9 mouse cellular contexts compared by ENCODE assay signal in genomic region chr9:58213865-58214264, GRCm38 (mm10). TPM values are rescaled to one million over a fixed set of nuclear protein-coding genes. Genes with fewer than 3 reads are reported as not detected.
DNase-seq lines count a peak whose midpoint lies in the region; ATAC-seq lines count a peak whose summit lies in the region.
"Had no signal": no experiment of that assay in that cellular context is flagged by ENCODE, and none has a peak within 500 bp of the region (broad histone marks: within the 10 kb centered on the region; RNA-seq: fewer than 3 reads in every experiment).

No protein-coding gene starts in this region.

- no peak overlapping the region for H3K4me2 ChIP-seq in heart, embryonic 16.5 days (ENCODE audit: low read depth, low read length)
- H3K4me2 ChIP-seq in heart, embryonic 11.5 days = no peak overlapping the region
- H3K4me2 ChIP-seq in kidney, embryonic 15.5 days = peak overlapping the region; percentile 25
- H3K4me2 ChIP-seq in stomach, embryonic 15.5 days = no peak overlapping the region
- no peak overlapping the region for H3K4me2 ChIP-seq in forebrain, embryonic 12.5 days

- no peak overlapping the region for H3K9ac ChIP-seq in heart, embryonic 16.5 days (ENCODE audit: low read length)
- H3K9ac ChIP-seq in heart, embryonic 11.5 days (ENCODE audit: low read depth, low read length) = no peak overlapping the region
- H3K9ac ChIP-seq in kidney, embryonic 15.5 days = no peak overlapping the region
- no peak overlapping the region for H3K9ac ChIP-seq in stomach, embryonic 15.5 days
- H3K9ac ChIP-seq in forebrain, embryonic 12.5 days = no peak overlapping the region

- H3K36me3 ChIP-seq in heart, embryonic 16.5 days (ENCODE audit: control insufficient read depth, insufficient read depth) = no peaks in the 10 kb centered on the region
- no peaks in the 10 kb centered on the region for H3K36me3 ChIP-seq in heart, embryonic 11.5 days (ENCODE audit: control insufficient read depth, insufficient read depth, low read length)
- peaks cover 3% of the 10 kb centered on the region; the same call in 1 of the 2 replicates for H3K36me3 ChIP-seq in kidney, embryonic 15.5 days
- H3K36me3 ChIP-seq in stomach, embryonic 15.5 days = no peaks in the 10 kb centered on the region
- H3K36me3 ChIP-seq in forebrain, embryonic 12.5 days (replicated peaks) = no peaks in the 10 kb centered on the region

- H3K9me3 ChIP-seq in heart, embryonic 16.5 days (replicated peaks; ENCODE audit: control insufficient read depth, low read length) = no peaks in the 10 kb centered on the region
- H3K9me3 ChIP-seq in heart, embryonic 11.5 days (replicated peaks; ENCODE audit: control insufficient read depth, low read length) = no peaks in the 10 kb centered on the region
- H3K9me3 ChIP-seq in kidney, embryonic 15.5 days (replicated peaks) = no peaks in the 10 kb centered on the region
- no peaks in the 10 kb centered on the region for H3K9me3 ChIP-seq in stomach, embryonic 15.5 days
- H3K9me3 ChIP-seq in forebrain, embryonic 12.5 days = no peaks in the 10 kb centered on the region

- DNase-seq in thymus, postnatal 14 days = peak; percentile 26
- no peak for DNase-seq in thymus, postnatal 36 days
- no peak for DNase-seq in right cerebral cortex, postnatal 10 days (ENCODE audit: low spot score in 2 of 2)
- DNase-seq: heart, postnatal 14 days had no signal

- H3K27ac ChIP-seq in heart, embryonic 16.5 days (ENCODE audit: low read length) = peak overlapping the region; percentile 6; the same call in 1 of the 2 replicates
- H3K27ac ChIP-seq in heart, embryonic 11.5 days (ENCODE audit: low read depth, low read length) = no peak overlapping the region
- peak overlapping the region; percentile 87 for H3K27ac ChIP-seq in kidney, embryonic 15.5 days
- H3K27ac ChIP-seq in stomach, embryonic 15.5 days = no peak overlapping the region
- no peak overlapping the region for H3K27ac ChIP-seq in forebrain, embryonic 12.5 days

- peaks cover 13% of the 10 kb centered on the region for H3K4me1 ChIP-seq in heart, embryonic 16.5 days (ENCODE audit: control insufficient read depth, insufficient read depth, low read length)
- peaks cover 28% of the 10 kb centered on the region for H3K4me1 ChIP-seq in heart, embryonic 11.5 days (ENCODE audit: control insufficient read depth, insufficient read depth, low read length)
- peaks cover 40% of the 10 kb centered on the region for H3K4me1 ChIP-seq in kidney, embryonic 15.5 days
- peaks cover 4% of the 10 kb centered on the region for H3K4me1 ChIP-seq in stomach, embryonic 15.5 days
- H3K4me1 ChIP-seq in forebrain, embryonic 12.5 days = peaks cover 24% of the 10 kb centered on the region

- H3K4me3 ChIP-seq in heart, embryonic 16.5 days (ENCODE audit: low read length) = no peak overlapping the region
- H3K4me3 ChIP-seq in heart, embryonic 11.5 days (ENCODE audit: low read depth, low read length) = no peak overlapping the region
- no peak overlapping the region for H3K4me3 ChIP-seq in kidney, embryonic 15.5 days (replicated peaks)
- no peak overlapping the region for H3K4me3 ChIP-seq in stomach, embryonic 15.5 days (replicated peaks)
- H3K4me3 ChIP-seq in forebrain, embryonic 12.5 days (replicated peaks) = no peak overlapping the region

- 14% methylated on average over 5 of the region's 5 CpGs for WGBS in heart, embryonic 16.5 days
- 18% methylated on average over 5 of the region's 5 CpGs for WGBS in heart, embryonic 11.5 days (ENCODE audit: insufficient replicate concordance)
- WGBS in kidney, embryonic 15.5 days = 10% methylated on average over 5 of the region's 5 CpGs
- 9% methylated on average over 5 of the region's 5 CpGs for WGBS in stomach, embryonic 15.5 days
- 36% methylated on average over 5 of the region's 5 CpGs for WGBS in forebrain, embryonic 12.5 days

- ATAC-seq in heart, embryonic 16.5 days (replicated peaks; ENCODE audit: extremely low read depth, insufficient read depth, low FRiP score) = peak; percentile 47; the same call in 1 of the 2 replicates
- ATAC-seq in heart, embryonic 11.5 days (replicated peaks; ENCODE audit: insufficient number of reproducible peaks, low FRiP score, low TSS enrichment) = no peak
- ATAC-seq in kidney, embryonic 15.5 days (replicated peaks; ENCODE audit: low FRiP score) = peak; percentile 73
- ATAC-seq in stomach, embryonic 15.5 days (ENCODE audit: insufficient read depth, low FRiP score, low read depth) = peak; percentile 88
- no peak for ATAC-seq in forebrain, embryonic 12.5 days (ENCODE audit: low FRiP score)

- no peaks in the 10 kb centered on the region for H3K27me3 ChIP-seq in heart, embryonic 16.5 days (ENCODE audit: control insufficient read depth, insufficient read depth, low read length)
- H3K27me3 ChIP-seq in heart, embryonic 11.5 days (ENCODE audit: control insufficient read depth, insufficient read depth, low read length) = no peaks in the 10 kb centered on the region
- no peaks in the 10 kb centered on the region for H3K27me3 ChIP-seq in kidney, embryonic 15.5 days
- H3K27me3 ChIP-seq in stomach, embryonic 15.5 days (replicated peaks) = no peaks in the 10 kb centered on the region
- H3K27me3 ChIP-seq in forebrain, embryonic 12.5 days = 0 out of 2 replicates have a peak, but pooled peaks cover 4% of the 10 kb centered on the region

RNA-seq across cellular contexts. Expression of gene Islr2, which starts 9.7 kb away (rescaled TPM):
- 0.07 and 0.22 TPM in 2 replicates for polyA plus RNA-seq in heart, embryonic 16.5 days (2015; fragmentation: Nextera tagmentation; extraction: Ambion mirVana)
- 0.19 and 0.27 TPM in 2 replicates for polyA plus RNA-seq in heart, embryonic 11.5 days (2014; fragmentation: Nextera tagmentation; extraction: Ambion mirVana)
- 0.39 and 0.51 TPM in 2 replicates for polyA plus RNA-seq in kidney, embryonic 15.5 days (2015; fragmentation: Nextera tagmentation; extraction: Ambion mirVana)
- polyA plus RNA-seq in stomach, embryonic 15.5 days (2015; fragmentation: Nextera tagmentation; extraction: Ambion mirVana) = 1.5 and 1.7 TPM in 2 replicates
- polyA plus RNA-seq in forebrain, embryonic 12.5 days (2016; fragmentation: Nextera tagmentation; extraction: Ambion mirVana) = 52.3 and 60.8 TPM in 2 replicates

RNA-seq across cellular contexts. Expression of gene Islr, which starts 9.8 kb away (rescaled TPM):
- 27.5 and 27.7 TPM in 2 replicates for polyA plus RNA-seq in heart, embryonic 16.5 days (2015; fragmentation: Nextera tagmentation; extraction: Ambion mirVana)
- polyA plus RNA-seq in heart, embryonic 11.5 days (2014; fragmentation: Nextera tagmentation; extraction: Ambion mirVana) = 5.5 and 6.2 TPM in 2 replicates
- 78.7 and 94.7 TPM in 2 replicates for polyA plus RNA-seq in kidney, embryonic 15.5 days (2015; fragmentation: Nextera tagmentation; extraction: Ambion mirVana)
- 105 and 114 TPM in 2 replicates for polyA plus RNA-seq in stomach, embryonic 15.5 days (2015; fragmentation: Nextera tagmentation; extraction: Ambion mirVana)
- polyA plus RNA-seq in forebrain, embryonic 12.5 days (2016; fragmentation: Nextera tagmentation; extraction: Ambion mirVana) = 16.4 and 17.9 TPM in 2 replicates

RNA-seq across cellular contexts. Expression of gene Pml, which starts 35.7 kb away (rescaled TPM):
- 11.7 and 13.8 TPM in 2 replicates for polyA plus RNA-seq in heart, embryonic 16.5 days (2015; fragmentation: Nextera tagmentation; extraction: Ambion mirVana)
- 13.5 and 15.5 TPM in 2 replicates for polyA plus RNA-seq in heart, embryonic 11.5 days (2014; fragmentation: Nextera tagmentation; extraction: Ambion mirVana)
- polyA plus RNA-seq in kidney, embryonic 15.5 days (2015; fragmentation: Nextera tagmentation; extraction: Ambion mirVana) = 21.0 and 24.7 TPM in 2 replicates
- polyA plus RNA-seq in stomach, embryonic 15.5 days (2015; fragmentation: Nextera tagmentation; extraction: Ambion mirVana) = 15.5 and 19.6 TPM in 2 replicates
- 11.1 TPM in 2 replicates for polyA plus RNA-seq in forebrain, embryonic 12.5 days (2016; fragmentation: Nextera tagmentation; extraction: Ambion mirVana)

RNA-seq across cellular contexts. Expression of gene Stoml1, which starts 39.1 kb away (rescaled TPM):
- 28.2 and 28.3 TPM in 2 replicates for polyA plus RNA-seq in heart, embryonic 16.5 days (2015; fragmentation: Nextera tagmentation; extraction: Ambion mirVana)
- 19.4 and 22.2 TPM in 2 replicates for polyA plus RNA-seq in heart, embryonic 11.5 days (2014; fragmentation: Nextera tagmentation; extraction: Ambion mirVana)
- polyA plus RNA-seq in kidney, embryonic 15.5 days (2015; fragmentation: Nextera tagmentation; extraction: Ambion mirVana) = 29.9 and 33.6 TPM in 2 replicates
- polyA plus RNA-seq in stomach, embryonic 15.5 days (2015; fragmentation: Nextera tagmentation; extraction: Ambion mirVana) = 24.1 and 30.0 TPM in 2 replicates
- 52.2 and 53.3 TPM in 2 replicates for polyA plus RNA-seq in forebrain, embryonic 12.5 days (2016; fragmentation: Nextera tagmentation; extraction: Ambion mirVana)

Comparison
In these comparisons a context has a peak if more than half of its experiments do, and no peak if none do; other contexts are left out.
1. ATAC-seq: peak in heart, embryonic 16.5 days (single experiment), kidney, embryonic 15.5 days (single experiment) and stomach, embryonic 15.5 days (single experiment); none in heart, embryonic 11.5 days (single experiment) and forebrain, embryonic 12.5 days (single experiment).
2. H3K27ac ChIP-seq: peak in heart, embryonic 16.5 days (single experiment) and kidney, embryonic 15.5 days (single experiment); none in heart, embryonic 11.5 days (single experiment), stomach, embryonic 15.5 days (single experiment) and forebrain, embryonic 12.5 days (single experiment).
3. RNA of gene Islr2, which starts 9.7 kb away (polyA plus RNA-seq): 52.3 to 60.8 TPM in forebrain, embryonic 12.5 days; 1.5 to 1.7 TPM in stomach, embryonic 15.5 days, 0.39 to 0.51 TPM in kidney, embryonic 15.5 days, 0.07 to 0.22 TPM in heart, embryonic 16.5 days and 0.19 to 0.27 TPM in heart, embryonic 11.5 days; every median in the first group is over 10 times any median in the second.